Mouse (Mus musculus) ovary, postnatal 10 days (tissue): ENCODE data around the gene Adamts3.

Source experiments
- DNase-seq: peaks from one replicate; pipeline ENCODE4 v3.0.0; 2022; ENCODE audit warnings: low spot score

Gene Adamts3

GRCm38 (mm10) chr5:89814552-89814951 is 68.6 kb downstream of the Adamts3 start:
- no peak for DNase-seq

GRCm38 (mm10) chr5:89800181-89800816 is 82.8 kb downstream of the Adamts3 start:
- DNase-seq, result no peak

GRCm38 (mm10) chr5:89793706-89794105 is 89.4 kb downstream of the Adamts3 start:
- no peak for DNase-seq

GRCm38 (mm10) chr5:89784635-89785034 is 98.5 kb downstream of the Adamts3 start:
- DNase-seq, result no peak

- no peak for DNase-seq
These were observed 103.3 kb downstream of the Adamts3 start for GRCm38 (mm10) chr5:89779823-89780222.

GRCm38 (mm10) chr5:89778610-89779009 is 104.5 kb downstream of the Adamts3 start:
- no peak for DNase-seq

GRCm38 (mm10) chr5:89777411-89777810 is 105.7 kb downstream of the Adamts3 start:
- DNase-seq, result no peak

GRCm38 (mm10) chr5:89770655-89771355 is 112.3 kb downstream of the Adamts3 start:
- DNase-seq, result no peak

- no peak for DNase-seq
These were observed 119.6 kb downstream of the Adamts3 start for GRCm38 (mm10) chr5:89763189-89764187.

- DNase-seq, result no peak
These were observed 122.8 kb downstream of the Adamts3 start for GRCm38 (mm10) chr5:89760368-89760767.

- no peak for DNase-seq
These were observed 131.3 kb downstream of the Adamts3 start for GRCm38 (mm10) chr5:89751836-89752235.

- DNase-seq, result no peak
These were observed 134.8 kb downstream of the Adamts3 start for GRCm38 (mm10) chr5:89748185-89748884.

GRCm38 (mm10) chr5:89747149-89747659 is 135.9 kb downstream of the Adamts3 start:
- DNase-seq, result no peak

GRCm38 (mm10) chr5:89745112-89745511 is 138.0 kb downstream of the Adamts3 start:
- DNase-seq, result no peak

GRCm38 (mm10) chr5:89734759-89735158 is 148.4 kb downstream of the Adamts3 start:
- no peak for DNase-seq

- no peak for DNase-seq
These were observed 152.7 kb downstream of the Adamts3 start for GRCm38 (mm10) chr5:89730411-89730810.

- DNase-seq, result no peak
These were observed 155.0 kb downstream of the Adamts3 start for GRCm38 (mm10) chr5:89728117-89728516.

- no peak for DNase-seq
These were observed 155.6 kb downstream of the Adamts3 start for GRCm38 (mm10) chr5:89727497-89728057.

- no peak for DNase-seq
These were observed 168.6 kb downstream of the Adamts3 start for GRCm38 (mm10) chr5:89714552-89714951.

GRCm38 (mm10) chr5:89711116-89711859 is 171.8 kb downstream of the Adamts3 start:
- no peak for DNase-seq

GRCm38 (mm10) chr5:89709459-89709858 is 173.7 kb downstream of the Adamts3 start:
- DNase-seq, result no peak
